Mouse (Mus musculus) embryo, embryonic 9.5 days (tissue): ENCODE measurements around the gene Aaed1.
A peak's percentile ranks its signal among the peaks of the same experiment; 100 is the strongest.

Experiments used
- DNase-seq: peaks from one replicate; pipeline ENCODE4 v3.0.0-alpha.2; 2017; ENCODE audit errors: extremely low spot score

Aaed1 gene

GRCm38 (mm10) chr13:64312024-64312915 is at the start of gene Aaed1:
Aaed1 (minus strand) TSS chr13:64312710.
- peak; percentile 99 for DNase-seq

DNA sequence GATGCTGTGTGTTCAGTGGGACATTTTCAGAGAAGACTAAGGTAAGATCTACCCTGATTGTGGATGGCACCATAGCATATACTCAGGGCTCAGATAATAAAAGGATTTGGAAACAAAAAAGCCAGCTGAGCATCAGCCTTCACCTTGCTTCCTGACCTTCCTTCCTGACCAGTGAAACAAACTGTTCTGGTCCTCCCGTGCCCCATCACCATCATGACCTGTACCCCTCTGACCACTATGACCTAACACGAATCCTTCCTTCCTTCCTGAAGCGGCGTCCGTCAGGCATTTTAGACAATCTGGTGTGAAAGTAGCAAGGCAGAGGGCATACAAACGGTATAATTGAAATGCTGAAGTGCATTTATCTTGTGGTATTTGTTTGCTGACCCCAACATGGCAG is 49.6 kb upstream of the Aaed1 start:
- no peak for DNase-seq

- DNase-seq: no peak
Measured at GRCm38 (mm10) chr13:64361020-64361419, 48.5 kb upstream of the Aaed1 start.

DNA sequence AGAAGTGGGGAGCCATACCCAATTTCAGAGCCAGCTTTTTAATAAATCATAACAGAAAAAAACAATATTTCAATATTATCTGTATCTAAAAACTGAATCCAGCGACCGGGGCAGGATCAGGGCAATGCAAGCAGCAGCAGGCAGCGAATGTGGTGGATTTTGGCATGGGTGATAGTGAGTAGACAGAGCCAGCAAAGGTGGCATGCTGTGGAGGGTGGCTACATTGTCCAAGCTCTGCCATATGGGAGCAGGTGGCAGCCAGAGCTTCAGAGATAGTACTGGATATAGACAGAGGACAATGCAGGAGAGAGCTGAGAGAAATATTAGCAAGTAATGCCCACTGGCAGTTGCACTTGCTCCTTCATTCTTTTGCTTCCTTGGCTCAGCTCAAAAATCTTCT is 47.2 kb upstream of the Aaed1 start:
- DNase-seq: no peak

DNA sequence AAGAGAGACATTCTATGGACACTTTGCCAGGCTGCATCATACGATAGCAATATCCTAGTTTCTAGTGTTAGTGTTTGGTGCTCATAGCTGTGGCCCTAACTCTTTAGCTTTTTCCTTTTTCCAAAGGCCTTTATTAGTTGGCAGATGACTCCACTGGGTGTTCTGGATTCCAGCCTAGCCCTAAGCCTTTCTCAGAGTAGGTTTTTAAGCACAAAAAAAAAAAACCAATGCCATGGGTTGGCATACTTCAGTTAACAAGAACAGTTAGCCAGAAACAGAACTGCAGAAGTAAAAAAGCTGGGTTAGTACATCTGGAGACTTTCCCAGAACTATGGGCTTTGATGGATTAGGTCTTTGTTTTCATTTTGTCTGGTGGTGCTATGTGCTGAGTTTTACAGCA is 46.0 kb upstream of the Aaed1 start:
- DNase-seq: no peak

- no peak for DNase-seq
Measured at GRCm38 (mm10) chr13:64357389-64357788, 44.9 kb upstream of the Aaed1 start.

DNA sequence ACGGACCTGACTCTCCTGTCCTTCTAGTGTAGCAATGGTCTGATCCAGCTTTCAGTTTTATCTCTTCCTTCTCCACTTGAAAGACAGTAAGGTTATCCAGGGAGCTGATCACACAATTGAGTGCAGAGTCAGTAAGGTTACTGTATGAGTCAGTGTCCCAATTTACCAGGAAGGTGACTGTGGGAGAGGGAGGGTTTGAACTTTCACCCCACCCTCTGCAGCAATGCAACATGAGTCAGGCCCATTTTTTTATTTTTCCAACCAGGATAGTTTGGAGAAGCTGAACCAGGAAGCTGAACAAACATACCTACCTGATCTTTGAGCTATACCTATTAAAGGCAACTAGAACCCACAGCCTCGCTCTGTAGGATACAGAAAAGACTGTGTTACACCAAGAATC is 37.0 kb upstream of the Aaed1 start:
- no peak for DNase-seq

- DNase-seq: peak; percentile 42
Measured at GRCm38 (mm10) chr13:64344082-64344501, 31.6 kb upstream of the Aaed1 start.

DNA sequence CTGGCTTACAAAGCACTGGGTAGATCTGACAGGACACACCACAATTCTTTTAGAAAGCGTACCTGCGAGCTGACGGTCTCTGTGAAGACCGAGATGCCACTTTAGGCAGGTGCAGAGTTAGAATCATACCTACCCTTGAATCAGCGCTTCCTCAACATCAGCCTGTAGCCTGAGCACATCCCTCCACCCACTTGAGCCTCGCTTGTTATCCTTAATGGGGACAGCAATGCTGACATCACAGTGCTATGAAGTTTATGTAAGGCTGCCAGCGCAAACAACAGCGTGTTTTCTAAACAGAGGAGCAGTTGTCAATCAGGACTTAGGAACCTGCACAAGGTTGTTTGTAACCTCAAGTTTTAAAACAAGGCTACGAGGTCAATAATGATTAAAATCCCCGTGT is 31.1 kb upstream of the Aaed1 start:
- DNase-seq: peak; percentile 6

DNA sequence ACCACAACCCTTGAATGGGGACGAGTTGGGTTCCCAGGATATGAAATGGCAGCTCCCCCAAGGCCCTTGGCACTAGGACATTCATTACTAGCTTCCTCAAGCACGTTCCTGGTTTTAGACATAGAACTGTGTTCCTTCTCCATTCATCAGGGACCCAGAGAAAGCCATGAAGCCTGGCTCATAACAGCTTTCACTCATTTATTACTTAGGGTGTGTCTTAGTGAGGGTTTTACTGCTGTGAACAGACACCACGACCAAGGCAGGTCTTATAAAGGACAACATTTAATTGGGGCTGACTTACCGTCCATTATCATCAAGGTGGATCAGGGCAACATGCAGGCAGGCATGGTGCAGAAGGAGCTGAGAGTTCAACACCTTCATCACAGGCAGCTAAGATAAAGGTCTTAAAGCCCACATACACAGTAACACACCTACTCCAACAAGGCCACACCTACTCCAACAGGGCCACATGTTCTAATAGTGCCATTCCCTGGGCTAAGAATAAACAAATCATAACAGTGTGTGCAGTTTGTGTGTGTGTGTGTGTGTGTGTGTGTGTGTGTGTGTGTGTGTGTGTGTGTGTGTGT is 23.1 kb upstream of the Aaed1 start:
- no peak for DNase-seq

DNA sequence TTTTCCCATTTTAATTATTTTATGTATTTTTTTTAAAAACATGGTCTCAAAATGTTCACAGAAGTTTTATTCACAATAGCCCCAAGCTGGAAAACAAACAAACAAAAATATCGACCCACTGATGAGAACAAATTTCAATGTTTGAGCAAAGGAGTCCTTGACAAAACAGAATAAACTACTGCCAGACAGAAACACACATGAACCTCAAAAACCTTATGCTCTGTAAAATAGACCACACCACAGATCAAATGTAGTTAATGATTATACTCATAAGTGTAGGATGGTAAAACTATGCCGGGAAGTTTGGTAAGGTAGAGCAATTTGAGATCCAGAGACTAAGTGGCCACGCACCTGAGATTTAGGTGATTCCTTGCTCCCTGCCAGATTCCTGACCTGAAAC is 20.6 kb upstream of the Aaed1 start:
- no peak for DNase-seq

DNA sequence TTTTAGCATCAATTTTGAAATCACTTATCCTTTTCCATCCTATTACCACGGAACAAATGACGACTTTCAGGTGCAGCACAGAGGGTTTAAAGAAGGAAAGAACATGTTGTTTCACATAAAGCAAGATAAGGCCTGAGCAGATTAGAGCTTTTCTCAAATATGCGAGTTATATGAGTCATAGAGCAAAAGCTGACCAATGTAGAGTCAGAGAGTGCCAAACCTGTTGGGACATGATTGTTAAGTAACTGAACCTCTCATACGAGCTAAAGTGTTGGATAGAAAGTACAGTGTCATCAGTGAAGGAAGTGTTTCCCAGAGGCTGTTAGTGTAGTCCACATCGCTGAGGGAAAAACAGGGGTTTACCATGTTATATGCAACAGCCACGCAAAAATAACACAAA is 19.8 kb upstream of the Aaed1 start:
- no peak for DNase-seq

DNA sequence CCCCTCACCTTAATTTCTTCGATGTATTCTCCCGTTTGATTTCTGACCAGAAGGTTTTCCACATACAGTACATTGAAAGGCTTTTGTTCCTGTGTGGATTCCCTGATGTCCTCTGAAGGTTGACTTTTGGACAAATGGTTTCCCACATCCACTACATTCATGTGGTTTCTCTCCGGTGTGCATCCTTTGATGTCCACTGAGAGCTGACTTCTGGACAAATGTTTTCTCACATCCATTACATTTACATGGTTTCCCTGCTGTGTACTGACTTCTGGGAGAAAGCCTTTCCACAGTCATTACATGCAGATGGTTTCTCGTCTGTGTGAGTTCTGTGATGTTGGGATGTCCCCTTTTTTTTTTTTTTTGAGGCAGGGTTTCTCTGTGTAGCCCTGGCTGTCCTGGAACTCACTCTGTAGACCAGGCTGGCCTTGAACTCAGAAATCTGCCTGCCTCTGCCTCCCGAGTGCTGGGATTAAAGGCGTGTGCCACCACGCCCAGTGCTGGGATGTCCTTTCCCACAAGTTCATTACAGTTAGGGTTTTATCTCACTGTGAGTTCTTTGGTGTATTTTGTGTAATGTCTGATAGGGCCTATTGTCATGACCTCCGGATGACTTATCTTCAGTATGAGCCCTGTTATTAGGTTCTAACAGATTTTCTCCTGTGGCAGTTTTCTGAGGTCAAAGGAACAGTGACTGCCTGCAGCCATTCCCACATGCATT is 10.2 kb upstream of the Aaed1 start:
- no peak for DNase-seq

DNA sequence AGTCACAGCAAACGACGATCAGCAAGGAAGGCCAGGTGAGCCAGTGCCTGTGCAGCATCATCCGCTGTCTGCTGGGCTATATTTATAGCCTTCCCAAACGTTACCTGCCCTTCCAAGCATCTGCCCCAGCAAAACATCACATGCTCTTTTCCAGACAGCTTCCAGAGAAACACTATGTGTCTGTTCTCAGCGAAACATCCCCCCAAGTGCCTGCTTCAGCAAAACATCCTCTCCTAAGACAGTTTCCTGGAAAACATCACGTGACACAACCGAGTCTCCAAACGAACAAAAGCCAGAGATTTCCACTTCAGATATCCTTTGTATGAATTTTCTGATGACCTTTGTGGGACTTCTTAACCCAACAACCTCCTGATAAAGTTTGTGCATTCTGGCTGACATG is 7.8 kb upstream of the Aaed1 start:
- DNase-seq: no peak

GRCm38 (mm10) chr13:64319782-64320181 is 7.3 kb upstream of the Aaed1 start:
- DNase-seq: no peak

DNA sequence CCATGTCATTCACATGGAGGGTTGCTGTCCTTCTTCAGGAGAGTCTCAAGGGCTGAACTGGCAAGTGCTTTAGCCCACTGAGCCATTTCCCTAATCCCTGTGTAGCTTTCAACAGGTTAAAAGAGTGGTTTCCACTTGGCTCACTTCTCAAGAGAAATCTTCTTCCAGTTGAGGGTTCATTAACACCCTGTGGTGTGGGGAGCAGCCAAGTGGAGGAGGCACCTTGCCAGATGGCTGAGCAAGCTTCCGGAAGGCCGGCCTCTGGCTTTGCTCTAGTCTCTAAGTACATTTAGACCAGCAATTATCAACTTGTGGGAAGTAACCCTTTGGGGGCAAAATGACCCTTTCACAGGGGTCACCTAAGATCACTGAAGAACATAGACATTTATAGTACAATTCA is 5.8 kb upstream of the Aaed1 start:
- no peak for DNase-seq

- peak; percentile 38 for DNase-seq
Measured at GRCm38 (mm10) chr13:64315483-64316050, 3.1 kb upstream of the Aaed1 start.

DNA sequence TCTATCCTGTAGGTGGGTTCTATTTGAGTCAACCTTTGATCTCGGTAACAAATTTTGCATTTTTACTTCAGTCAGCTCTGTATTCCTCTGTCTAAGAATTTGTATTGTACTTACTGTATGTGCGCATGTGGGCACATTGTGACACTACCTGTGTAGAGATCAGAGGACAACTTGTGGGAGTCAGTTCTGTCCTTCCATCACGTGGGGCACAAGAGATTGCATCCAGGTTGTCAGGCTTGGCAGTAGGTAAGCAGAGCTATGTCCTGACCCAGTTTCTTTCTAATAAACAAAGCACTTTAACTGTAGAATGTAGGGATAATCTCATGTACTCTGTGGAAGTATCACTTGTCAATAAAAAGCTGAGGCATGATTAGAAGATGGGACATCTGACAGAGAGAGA is 1.5 kb upstream of the Aaed1 start:
- DNase-seq: no peak

- DNase-seq: no peak
Measured at GRCm38 (mm10) chr13:64312916-64313289, 393 bp upstream of the Aaed1 start.

- DNase-seq: no peak
Measured at GRCm38 (mm10) chr13:64311266-64311665, 1.2 kb downstream of the Aaed1 start.

DNA sequence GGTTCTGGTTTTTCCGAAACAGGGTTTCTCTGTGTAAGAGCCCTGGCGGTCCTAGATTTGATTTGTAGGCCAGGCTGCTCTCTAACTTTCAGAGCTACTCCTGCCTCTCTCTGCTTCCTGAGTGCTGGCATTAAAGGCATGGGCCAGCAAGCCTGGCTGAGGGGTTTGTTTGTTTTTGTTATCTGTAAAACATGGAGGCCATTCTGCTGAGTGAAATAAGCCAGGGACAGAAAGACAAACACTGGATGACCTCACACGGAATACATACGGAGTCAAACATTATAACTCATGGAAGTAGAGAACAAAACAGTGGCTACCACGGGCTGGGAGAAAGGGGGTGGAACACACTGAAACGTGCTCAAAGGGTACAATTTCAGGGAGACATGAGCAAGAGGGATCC is 1.9 kb downstream of the Aaed1 start:
- no peak for DNase-seq

GRCm38 (mm10) chr13:64309842-64310241 is 2.7 kb downstream of the Aaed1 start:
- DNase-seq: no peak
